Mouse (Mus musculus) inflammation-experienced regulatory T-cells, adult 6 months (primary cell): ENCODE data around the gene Olfr1201. TPM values are rescaled to one million over a fixed set of nuclear protein-coding genes. Genes with fewer than 3 reads are reported as not detected.

Experiments
- ATAC-seq: one replicate; pipeline ENCODE4 v1.8.0; 2017
- polyA plus RNA-seq, 3 experiments: library from polyadenylated mRNA; unstranded; fragments of 100-300 nt; shearing (Covaris generic); gene quantifications; one replicate each; pipeline ENCODE4 v1.2.1; 2017

The Olfr1201 gene
- not detected for polyA plus RNA-seq

GRCm38 (mm10) chr2:88792736-88793135 lies at the start of gene Olfr1201:
Gene Olfr1201, plus strand, starts transcription at chr2:88793036.
- ATAC-seq = no peak

- ATAC-seq = no peak
These were observed 49.5 kb upstream of the Olfr1201 start for GRCm38 (mm10) chr2:88743379-88743778.

- no peak for ATAC-seq
These were observed 41.6 kb upstream of the Olfr1201 start, which contains the start of gene Olfr1198 for GRCm38 (mm10) chr2:88751270-88751669. Gene Olfr1198, minus strand, starts transcription at chr2:88751370.

GRCm38 (mm10) chr2:88760369-88760768 lies 32.5 kb upstream of the Olfr1201 start, which contains the start of gene Olfr1199:
Gene Olfr1199, minus strand, starts transcription at chr2:88760469.
- ATAC-seq = no peak

GRCm38 (mm10) chr2:88770388-88770787 lies 22.4 kb upstream of the Olfr1201 start, which contains the start of gene Olfr1200:
Gene Olfr1200, minus strand, starts transcription at chr2:88770488.
- no peak for ATAC-seq

- no peak for ATAC-seq
These were observed 21.4 kb downstream of the Olfr1201 start, which contains the start of gene Olfr1202 for GRCm38 (mm10) chr2:88814196-88814595. Gene Olfr1202, plus strand, starts transcription at chr2:88814496.

- ATAC-seq = no peak
These were observed 36.6 kb downstream of the Olfr1201 start, which contains the start of gene Olfr1205 for GRCm38 (mm10) chr2:88829437-88829836. Gene Olfr1205, plus strand, starts transcription at chr2:88829737.

- ATAC-seq = no peak
These were observed 45.6 kb downstream of the Olfr1201 start for GRCm38 (mm10) chr2:88838477-88838876.

Other genes with a start within 250 kb of the Olfr1201 start
- gene Olfr1188, start 236.1 kb upstream of the Olfr1201 start, polyA plus RNA-seq = not detected
- not detected for gene Olfr1189, start 206.6 kb upstream of the Olfr1201 start, polyA plus RNA-seq
- gene Olfr1191-ps1, start 152.5 kb upstream of the Olfr1201 start, polyA plus RNA-seq = not detected
- under 1 TPM in 1 of 3 experiments, not detected in 2; 0.08 TPM for gene Olfr1192-ps1, start 144.5 kb upstream of the Olfr1201 start, polyA plus RNA-seq
- gene Olfr1193, start 117.4 kb upstream of the Olfr1201 start, polyA plus RNA-seq = not detected
- under 1 TPM in 1 of 3 experiments, not detected in 2; 0.14 TPM for gene Olfr1195, start 103.8 kb upstream of the Olfr1201 start, polyA plus RNA-seq
- gene Olfr1196, start 88.4 kb upstream of the Olfr1201 start, polyA plus RNA-seq = not detected
- gene Olfr1197, start 60.7 kb upstream of the Olfr1201 start, polyA plus RNA-seq = not detected
- not detected for gene Olfr1198, start 41.7 kb upstream of the Olfr1201 start, polyA plus RNA-seq
- gene Olfr1199, start 32.6 kb upstream of the Olfr1201 start, polyA plus RNA-seq = not detected
- gene Olfr1200, start 22.5 kb upstream of the Olfr1201 start, polyA plus RNA-seq = not detected
- not detected for gene Olfr1202, start 21.5 kb downstream of the Olfr1201 start, polyA plus RNA-seq
- not detected for gene Olfr1205, start 36.7 kb downstream of the Olfr1201 start, polyA plus RNA-seq
- gene Olfr1204, start 56.3 kb downstream of the Olfr1201 start, polyA plus RNA-seq = not detected
- gene Olfr1206, start 70.2 kb downstream of the Olfr1201 start, polyA plus RNA-seq = under 1 TPM in 1 of 3 experiments, not detected in 2; 0.62 TPM
- gene Olfr1208, start 109.3 kb downstream of the Olfr1201 start, polyA plus RNA-seq = not detected
- gene Olfr1209, start 122.1 kb downstream of the Olfr1201 start, polyA plus RNA-seq = not detected
- gene Olfr1211, start 145.1 kb downstream of the Olfr1201 start, polyA plus RNA-seq = not detected
- not detected for gene Olfr1212, start 160.9 kb downstream of the Olfr1201 start, polyA plus RNA-seq
- gene Gm13762, start 187.2 kb downstream of the Olfr1201 start, polyA plus RNA-seq = not detected
- gene Olfr1214, start 199.6 kb downstream of the Olfr1201 start, polyA plus RNA-seq = not detected
- gene Olfr1215, start 213.9 kb downstream of the Olfr1201 start, polyA plus RNA-seq = not detected
- not detected for gene Olfr1216, start 225.3 kb downstream of the Olfr1201 start, polyA plus RNA-seq
- gene Olfr1217, start 239.0 kb downstream of the Olfr1201 start, polyA plus RNA-seq = not detected